Mouse (Mus musculus) brain, adult 10 weeks (tissue): ENCODE results near the gene Susd3. TPM values are rescaled to one million over a fixed set of nuclear protein-coding genes. Genes with fewer than 3 reads are reported as not detected.

ENCODE experiments used
- polyA plus RNA-seq: library from polyadenylated mRNA; stranded (reverse); fragments of 350-450 nt; fragmentation: Illumina TruSeq; extraction: RNeasy Lipid Tissue Mini Kit (QIAGEN cat#74804); gene quantifications from one replicate; pipeline ENCODE4 v1.2.3, GENCODE M21; 2015; ENCODE audit warnings: low read depth, low replicate concordance

The Susd3 gene
- polyA plus RNA-seq = 3.0 TPM

DNA sequence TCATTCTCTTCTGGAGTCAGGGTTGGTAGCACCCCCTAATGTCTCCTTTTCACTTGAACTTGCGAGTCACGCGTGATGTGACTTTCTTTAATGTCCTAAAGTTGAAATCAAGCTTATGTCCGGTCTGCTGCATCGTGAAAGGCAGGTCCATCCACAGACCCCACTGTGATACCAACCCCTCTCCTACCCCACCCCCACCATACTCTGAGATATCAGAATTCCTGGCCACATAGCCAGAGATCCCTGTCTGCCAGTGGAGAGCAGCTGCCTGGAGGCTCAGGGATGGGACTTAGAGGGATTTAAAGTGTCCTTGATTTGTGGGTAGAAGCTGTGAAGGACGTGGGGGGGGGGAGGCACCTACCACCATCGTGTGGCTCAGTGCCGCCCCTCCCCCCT is at the start of gene Susd3:
Gene Susd3, minus strand, starts transcription at position 240 of the 396 bp plus-strand sequence.

DNA sequence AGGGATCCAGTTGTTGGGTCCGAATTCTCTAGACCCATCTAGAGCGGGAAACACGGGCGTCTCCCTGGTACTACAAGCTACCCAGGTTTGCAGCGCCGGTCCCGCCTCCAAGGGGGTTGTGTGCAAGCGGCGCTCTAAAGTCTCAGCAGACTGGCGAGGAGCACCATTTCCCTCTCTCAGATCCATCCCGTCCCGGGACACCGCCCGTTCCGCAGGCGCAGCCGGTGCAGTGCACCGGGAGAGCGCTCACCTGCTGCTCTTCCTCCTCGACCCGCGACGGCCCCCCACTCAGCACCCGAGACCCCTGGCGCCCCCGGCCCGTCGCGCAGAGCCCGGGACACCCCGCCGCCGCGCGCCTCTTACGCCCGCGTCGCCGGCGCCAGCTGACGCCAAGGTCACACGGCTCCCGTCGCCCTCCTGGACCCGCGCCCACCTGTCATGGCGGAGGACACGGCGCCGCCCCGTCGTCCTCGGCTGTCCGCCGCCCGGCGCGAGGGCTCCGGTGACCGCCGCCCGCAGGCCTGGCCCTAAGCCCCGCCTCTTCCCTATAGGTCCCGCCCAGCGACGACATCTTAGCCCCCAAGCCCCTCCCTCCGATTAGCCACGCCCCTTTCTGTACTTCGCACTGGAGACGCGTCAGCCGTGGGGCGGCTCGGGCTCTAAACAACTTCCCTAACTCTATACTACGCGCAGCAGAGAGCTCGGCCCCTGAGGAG is 32.8 kb downstream of the Susd3 start, which contains the start of gene Card19:
Gene Card19, minus strand, starts transcription at position 534 of the 716 bp plus-strand sequence.

DNA sequence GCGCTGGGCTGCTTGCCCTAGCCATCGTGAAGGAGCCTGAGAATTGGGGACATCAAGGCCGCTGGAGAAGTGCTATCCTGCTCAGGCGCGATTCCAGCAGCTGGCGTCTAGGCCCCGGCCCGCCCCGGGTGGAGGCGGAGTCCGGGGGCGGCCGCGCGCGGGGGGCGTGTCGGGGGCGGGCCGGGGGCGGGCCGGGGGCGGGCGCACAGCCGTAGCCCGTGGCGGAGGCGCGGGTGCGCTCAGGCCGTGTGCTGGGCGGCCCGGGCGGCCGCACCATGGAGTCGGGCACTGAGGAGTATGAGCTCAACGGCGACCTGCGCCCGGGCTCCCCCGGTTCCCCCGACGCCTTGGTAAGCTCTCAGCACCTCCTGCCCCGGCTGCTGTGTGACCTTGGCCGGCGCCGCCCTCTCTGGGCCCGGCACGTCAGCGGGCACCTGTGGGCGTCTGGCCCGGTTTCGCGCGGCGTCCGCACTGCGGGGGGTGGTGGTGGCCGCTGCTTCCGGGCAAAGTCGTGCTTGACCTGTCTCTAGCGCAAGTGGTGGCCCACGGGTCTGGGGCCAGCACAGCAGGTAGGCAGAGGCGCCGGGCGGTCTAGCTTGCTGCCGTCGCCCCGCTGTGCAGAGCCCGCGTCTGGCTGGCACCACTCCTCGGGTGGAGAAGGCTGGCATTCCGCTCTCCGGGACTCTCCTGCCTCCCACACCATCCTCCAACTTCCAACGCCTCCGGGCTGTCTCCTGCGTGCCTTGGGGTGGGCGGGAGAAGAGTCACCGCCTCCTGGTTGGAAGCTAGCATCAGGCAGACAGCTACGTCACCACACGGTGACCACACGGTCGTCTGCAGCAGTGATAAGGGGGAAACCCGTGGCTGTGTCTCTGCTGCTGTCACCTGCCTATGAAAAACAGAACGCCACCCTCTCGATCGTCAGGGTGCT is 61.0 kb downstream of the Susd3 start, which contains the start of gene Ninj1:
Gene Ninj1, plus strand, starts transcription at position 198 of the 931 bp plus-strand sequence.

Other genes with a start within 250 kb of the Susd3 start
- gene Wnk2, start 100.7 kb downstream of the Susd3 start, polyA plus RNA-seq = 53.9 TPM
- gene Ninj1, start 61.2 kb downstream of the Susd3 start, polyA plus RNA-seq = 25.2 TPM
- gene Card19, start 32.7 kb downstream of the Susd3 start, polyA plus RNA-seq = 21.0 TPM
- gene Fgd3, start 71.6 kb upstream of the Susd3 start, polyA plus RNA-seq = 6.1 TPM
- gene Bicd2, start 92.9 kb upstream of the Susd3 start, polyA plus RNA-seq = 36.3 TPM
- gene Ippk, start 172.5 kb upstream of the Susd3 start, polyA plus RNA-seq = 16.7 TPM
- gene Tes3-ps, start 244.6 kb upstream of the Susd3 start, polyA plus RNA-seq = 0.36 TPM